Comparison of ENCODE assay signal across 12 mouse cellular contexts in genomic region chr12:35478906-35479305, GRCm38 (mm10).
"Had no signal": no experiment of that assay in that cellular context is flagged by ENCODE, and none has a peak within 500 bp of the region (broad histone marks: within the 10 kb centered on the region; RNA-seq: fewer than 3 reads in every experiment).

No protein-coding gene starts in this region.

- H3K9ac ChIP-seq: limb, embryonic 12.5 days; liver, embryonic 12.5 days; lung, embryonic 14.5 days; midbrain, embryonic 15.5 days had no signal

- H3K27me3 ChIP-seq: limb, embryonic 12.5 days; liver, embryonic 12.5 days; midbrain, embryonic 15.5 days had no signal

- H3K4me2 ChIP-seq: limb, embryonic 12.5 days; liver, embryonic 12.5 days; lung, embryonic 14.5 days; midbrain, embryonic 15.5 days had no signal

- H3K9me3 ChIP-seq: limb, embryonic 12.5 days; liver, embryonic 12.5 days; midbrain, embryonic 10.5 days; midbrain, embryonic 15.5 days had no signal

- H3K4me3 ChIP-seq: limb, embryonic 12.5 days; liver, embryonic 12.5 days; midbrain, embryonic 10.5 days; midbrain, embryonic 15.5 days had no signal

- ATAC-seq: liver, embryonic 12.5 days; midbrain, embryonic 15.5 days had no signal

- DNase-seq: kidney, postnatal 25 days; layer of hippocampus, postnatal 36 days; lung, embryonic 14.5 days; lung, postnatal 10 days; lung, postnatal 4 days; right cerebral cortex, adult 18-20 months; thymus, postnatal 4 days had no signal

- H3K36me3 ChIP-seq: limb, embryonic 12.5 days; liver, embryonic 12.5 days; midbrain, embryonic 10.5 days; midbrain, embryonic 15.5 days had no signal

- H3K4me1 ChIP-seq: limb, embryonic 12.5 days; liver, embryonic 12.5 days; midbrain, embryonic 10.5 days; midbrain, embryonic 15.5 days had no signal

- H3K27ac ChIP-seq: limb, embryonic 12.5 days; liver, embryonic 12.5 days; midbrain, embryonic 10.5 days; midbrain, embryonic 15.5 days; stomach, postnatal 0 days had no signal
